Mouse (Mus musculus): Measurements from ENCODE around the gene Sh3gl2. TPM values are rescaled to one million over a fixed set of nuclear protein-coding genes. Genes with fewer than 3 reads are reported as not detected.

The Sh3gl2 gene
- polyA plus RNA-seq, 1 experiment from 2014 or later: 9.7 TPM

- DNase-seq (ENCODE audit: low spot score) (no peak), ATAC-seq (ENCODE audit: low FRiP score, low TSS enrichment) (no peak)
- no peaks in the 10 kb centered on the region for H3K9me3 ChIP-seq (ENCODE audit: control insufficient read depth, low read length)
- TF ChIP-seq EP300 (optimal IDR thresholded peaks at IDR 0.05) (no peak), CTCF (IDR thresholded peaks at IDR 0.05; ENCODE audit: low read depth) (no peak)
- no peaks in the 10 kb centered on the region for H3K27me3 ChIP-seq (ENCODE audit: control insufficient read depth, insufficient read depth, low read length)
- H3K27ac ChIP-seq (replicated peaks): no peak overlapping the region
- H3K4me1 ChIP-seq (replicated peaks; ENCODE audit: control insufficient read depth, insufficient read depth): no peaks in the 10 kb centered on the region
- H3K4me3 ChIP-seq (ENCODE audit: low read depth, low read length): no peak overlapping the region
- no peaks in the 10 kb centered on the region for H3K36me3 ChIP-seq (ENCODE audit: control insufficient read depth, insufficient read depth, low read length)
- 86% methylated on average over 5 of the region's 5 CpGs for WGBS
- no peak overlapping the region for H3K4me2 ChIP-seq (replicated peaks; ENCODE audit: low read depth)
- no peak overlapping the region for H3K9ac ChIP-seq (ENCODE audit: low read length)
These were observed 134.2 kb downstream of the Sh3gl2 start for GRCm38 (mm10) chr4:85339126-85339525.

- H3K4me3 ChIP-seq (ENCODE audit: low read depth, low read length): no peak overlapping the region
- TF ChIP-seq EP300 (optimal IDR thresholded peaks at IDR 0.05) (no peak), CTCF (IDR thresholded peaks at IDR 0.05; ENCODE audit: low read depth) (no peak)
- no peaks in the 10 kb centered on the region for H3K36me3 ChIP-seq (ENCODE audit: control insufficient read depth, insufficient read depth, low read length)
- WGBS: 62% methylated on average over 6 of the region's 6 CpGs
- no peaks in the 10 kb centered on the region for H3K4me1 ChIP-seq (replicated peaks; ENCODE audit: control insufficient read depth, insufficient read depth)
- H3K27me3 ChIP-seq (ENCODE audit: control insufficient read depth, insufficient read depth, low read length): no peaks in the 10 kb centered on the region
- ATAC-seq (ENCODE audit: low FRiP score, low TSS enrichment) (no peak), DNase-seq (ENCODE audit: low spot score) (no peak)
- H3K9me3 ChIP-seq (ENCODE audit: control insufficient read depth, low read length): no peaks in the 10 kb centered on the region
- H3K27ac ChIP-seq (replicated peaks): no peak overlapping the region
- no peak overlapping the region for H3K4me2 ChIP-seq (replicated peaks; ENCODE audit: low read depth)
- H3K9ac ChIP-seq (ENCODE audit: low read length): no peak overlapping the region
These were observed 135.8 kb downstream of the Sh3gl2 start for GRCm38 (mm10) chr4:85340686-85341085.

GRCm38 (mm10) chr4:85345911-85346310 is 141.0 kb downstream of the Sh3gl2 start:
- no peaks in the 10 kb centered on the region for H3K36me3 ChIP-seq (ENCODE audit: control insufficient read depth, insufficient read depth, low read length)
- TF ChIP-seq CTCF (IDR thresholded peaks at IDR 0.05; ENCODE audit: low read depth): no peak
- no peak for TF ChIP-seq EP300 (optimal IDR thresholded peaks at IDR 0.05)
- WGBS: 79% methylated on average over 6 of the region's 6 CpGs
- H3K9ac ChIP-seq (ENCODE audit: low read length): no peak overlapping the region
- no peaks in the 10 kb centered on the region for H3K27me3 ChIP-seq (ENCODE audit: control insufficient read depth, insufficient read depth, low read length)
- no peak for ATAC-seq (ENCODE audit: low FRiP score, low TSS enrichment)
- H3K4me3 ChIP-seq (ENCODE audit: low read depth, low read length): no peak overlapping the region
- no peak overlapping the region for H3K27ac ChIP-seq (replicated peaks)
- H3K4me1 ChIP-seq (replicated peaks; ENCODE audit: control insufficient read depth, insufficient read depth): no peaks in the 10 kb centered on the region
- no peak overlapping the region for H3K4me2 ChIP-seq (replicated peaks; ENCODE audit: low read depth)
- no peak for DNase-seq (ENCODE audit: low spot score)
- no peaks in the 10 kb centered on the region for H3K9me3 ChIP-seq (ENCODE audit: control insufficient read depth, low read length)

- no peaks in the 10 kb centered on the region for H3K9me3 ChIP-seq (ENCODE audit: control insufficient read depth, low read length)
- no peak overlapping the region for H3K4me3 ChIP-seq (ENCODE audit: low read depth, low read length)
- H3K4me2 ChIP-seq (replicated peaks; ENCODE audit: low read depth): no peak overlapping the region
- no peaks in the 10 kb centered on the region for H3K4me1 ChIP-seq (replicated peaks; ENCODE audit: control insufficient read depth, insufficient read depth)
- 82% methylated on average over 8 of the region's 8 CpGs for WGBS
- DNase-seq (ENCODE audit: low spot score) (no peak), ATAC-seq (ENCODE audit: low FRiP score, low TSS enrichment) (no peak)
- H3K27ac ChIP-seq (replicated peaks): no peak overlapping the region
- TF ChIP-seq CTCF (IDR thresholded peaks at IDR 0.05; ENCODE audit: low read depth) (no peak), EP300 (optimal IDR thresholded peaks at IDR 0.05) (no peak)
- H3K9ac ChIP-seq (ENCODE audit: low read length): no peak overlapping the region
- H3K27me3 ChIP-seq (ENCODE audit: control insufficient read depth, insufficient read depth, low read length): no peaks in the 10 kb centered on the region
- no peaks in the 10 kb centered on the region for H3K36me3 ChIP-seq (ENCODE audit: control insufficient read depth, insufficient read depth, low read length)
These were observed 143.2 kb downstream of the Sh3gl2 start for GRCm38 (mm10) chr4:85348079-85348643.

- Histone ChIP-seq H3K9me3 (ENCODE audit: control insufficient read depth, low read length) (no peaks in the 10 kb centered on the region), H3K27me3 (ENCODE audit: control insufficient read depth, insufficient read depth, low read length) (no peaks in the 10 kb centered on the region), H3K4me1 (replicated peaks; ENCODE audit: control insufficient read depth, insufficient read depth) (no peaks in the 10 kb centered on the region), H3K27ac (replicated peaks) (no peak overlapping the region), H3K4me2 (replicated peaks; ENCODE audit: low read depth) (no peak overlapping the region), H3K9ac (ENCODE audit: low read length) (no peak overlapping the region), H3K36me3 (ENCODE audit: control insufficient read depth, insufficient read depth, low read length) (no peaks in the 10 kb centered on the region), H3K4me3 (ENCODE audit: low read depth, low read length) (no peak overlapping the region)
- TF ChIP-seq EP300 (optimal IDR thresholded peaks at IDR 0.05) (no peak), CTCF (IDR thresholded peaks at IDR 0.05; ENCODE audit: low read depth) (no peak)
- ATAC-seq (ENCODE audit: low FRiP score, low TSS enrichment): no peak
- DNase-seq (ENCODE audit: low spot score): no peak
- 62% methylated on average over 3 of the region's 3 CpGs for WGBS
These were observed 157.7 kb downstream of the Sh3gl2 start for GRCm38 (mm10) chr4:85362661-85363060.

GRCm38 (mm10) chr4:85363205-85363604 is 158.3 kb downstream of the Sh3gl2 start:
- no peak overlapping the region for H3K27ac ChIP-seq (replicated peaks)
- WGBS: 60% methylated on average over 4 of the region's 4 CpGs
- DNase-seq (ENCODE audit: low spot score): no peak

More at GRCm38 (mm10) chr4:85363205-85363604, 158.3 kb downstream of the Sh3gl2 start:
- H3K36me3 ChIP-seq (ENCODE audit: control insufficient read depth, insufficient read depth, low read length): no peaks in the 10 kb centered on the region
- no peak overlapping the region for H3K4me2 ChIP-seq (replicated peaks; ENCODE audit: low read depth)
- no peaks in the 10 kb centered on the region for H3K4me1 ChIP-seq (replicated peaks; ENCODE audit: control insufficient read depth, insufficient read depth)
- TF ChIP-seq CTCF (IDR thresholded peaks at IDR 0.05; ENCODE audit: low read depth): no peak
- TF ChIP-seq EP300 (optimal IDR thresholded peaks at IDR 0.05): no peak
- no peaks in the 10 kb centered on the region for H3K9me3 ChIP-seq (ENCODE audit: control insufficient read depth, low read length)
- H3K4me3 ChIP-seq (ENCODE audit: low read depth, low read length): no peak overlapping the region
- H3K27me3 ChIP-seq (ENCODE audit: control insufficient read depth, insufficient read depth, low read length): no peaks in the 10 kb centered on the region
- no peak overlapping the region for H3K9ac ChIP-seq (ENCODE audit: low read length)
- ATAC-seq (ENCODE audit: low FRiP score, low TSS enrichment): no peak
